Mouse (Mus musculus): ENCODE measurements at regions not wholly inside any gene's neighbourhood (a gene's known extent, or its start where the extent isn't known, plus 50 kb on each side); places are given as distances from the start of the nearest gene placed in this dataset.

- H3K36me3 ChIP-seq (replicated peaks; ENCODE audit: low read length) = no peaks in the 10 kb centered on the region
- peaks cover 8% of the 10 kb centered on the region; the same call in 1 of the 2 replicates for H3K9me3 ChIP-seq
- TF ChIP-seq GATA1 (IDR thresholded peaks at IDR 0.05; ENCODE audit: borderline replicate concordance, low read length) (no peak), FLI1 (IDR thresholded peaks at IDR 0.05; ENCODE audit: low read length) (no peak)
- no peaks in the 10 kb centered on the region for H3K27me3 ChIP-seq (replicated peaks)
- H3K4me1 ChIP-seq = no peaks in the 10 kb centered on the region
- H3K4me3 ChIP-seq (replicated peaks) = no peak overlapping the region
Observed at GRCm38 (mm10) chr4:127517539-127517938, 159.6 kb upstream of the Gjb5 start.

GRCm38 (mm10) chr4:127509936-127510335, 152.0 kb upstream of the Gjb5 start:
- no peaks in the 10 kb centered on the region for H3K4me1 ChIP-seq
- peak overlapping the region; percentile 33 for H3K4me3 ChIP-seq (replicated peaks)
- no peak for TF ChIP-seq FLI1 (IDR thresholded peaks at IDR 0.05; ENCODE audit: low read length)
- no peak for TF ChIP-seq GATA1 (IDR thresholded peaks at IDR 0.05; ENCODE audit: borderline replicate concordance, low read length)
- H3K36me3 ChIP-seq (replicated peaks; ENCODE audit: low read length) = no peaks in the 10 kb centered on the region
- H3K27me3 ChIP-seq (replicated peaks) = no peaks in the 10 kb centered on the region
- peaks cover 5% of the 10 kb centered on the region for H3K9me3 ChIP-seq

- no peaks in the 10 kb centered on the region for H3K36me3 ChIP-seq (replicated peaks; ENCODE audit: low read length)
- H3K9me3 ChIP-seq = peaks cover 38% of the 10 kb centered on the region
- no peaks in the 10 kb centered on the region for H3K4me1 ChIP-seq
- H3K27me3 ChIP-seq (replicated peaks) = no peaks in the 10 kb centered on the region
- TF ChIP-seq FLI1 (IDR thresholded peaks at IDR 0.05; ENCODE audit: low read length) (no peak), GATA1 (IDR thresholded peaks at IDR 0.05; ENCODE audit: borderline replicate concordance, low read length) (no peak)
- H3K4me3 ChIP-seq (replicated peaks) = no peak overlapping the region
Observed at GRCm38 (mm10) chr4:127502621-127503020, 144.6 kb upstream of the Gjb5 start.

- peaks cover 42% of the 10 kb centered on the region for H3K9me3 ChIP-seq
- TF ChIP-seq FLI1 (IDR thresholded peaks at IDR 0.05; ENCODE audit: low read length) (no peak), GATA1 (IDR thresholded peaks at IDR 0.05; ENCODE audit: borderline replicate concordance, low read length) (no peak)
- H3K27me3 ChIP-seq (replicated peaks) = no peaks in the 10 kb centered on the region
- H3K36me3 ChIP-seq (replicated peaks; ENCODE audit: low read length) = no peaks in the 10 kb centered on the region
- H3K4me3 ChIP-seq (replicated peaks) = no peak overlapping the region
- H3K4me1 ChIP-seq = no peaks in the 10 kb centered on the region
Observed at GRCm38 (mm10) chr4:127501881-127502280, 143.9 kb upstream of the Gjb5 start.

- Histone ChIP-seq H3K4me3 (replicated peaks) (no peak overlapping the region), H3K9me3 (peaks cover 31% of the 10 kb centered on the region), H3K36me3 (replicated peaks; ENCODE audit: low read length) (no peaks in the 10 kb centered on the region), H3K27me3 (replicated peaks) (no peaks in the 10 kb centered on the region), H3K4me1 (no peaks in the 10 kb centered on the region)
- no peak for TF ChIP-seq FLI1 (IDR thresholded peaks at IDR 0.05; ENCODE audit: low read length)
- TF ChIP-seq GATA1 (IDR thresholded peaks at IDR 0.05; ENCODE audit: borderline replicate concordance, low read length) = no peak
Observed at GRCm38 (mm10) chr4:127487016-127487780, 129.2 kb upstream of the Gjb5 start.

- H3K9me3 ChIP-seq = peaks cover 44% of the 10 kb centered on the region
- no peaks in the 10 kb centered on the region for H3K36me3 ChIP-seq (replicated peaks; ENCODE audit: low read length)
Observed at GRCm38 (mm10) chr4:127485238-127485637, 127.3 kb upstream of the Gjb5 start.

GRCm38 (mm10) chr4:127482461-127482860, 124.5 kb upstream of the Gjb5 start:
- H3K36me3 ChIP-seq (replicated peaks; ENCODE audit: low read length) = no peaks in the 10 kb centered on the region
- no peak overlapping the region for H3K4me3 ChIP-seq (replicated peaks)
- no peaks in the 10 kb centered on the region for H3K27me3 ChIP-seq (replicated peaks)
- H3K4me1 ChIP-seq = no peaks in the 10 kb centered on the region
- H3K9me3 ChIP-seq = peaks cover 38% of the 10 kb centered on the region
- TF ChIP-seq GATA1 (IDR thresholded peaks at IDR 0.05; ENCODE audit: borderline replicate concordance, low read length) = no peak
- no peak for TF ChIP-seq FLI1 (IDR thresholded peaks at IDR 0.05; ENCODE audit: low read length)

More at GRCm38 (mm10) chr4:127485238-127485637, 127.3 kb upstream of the Gjb5 start:
- H3K4me3 ChIP-seq (replicated peaks) = no peak overlapping the region
- TF ChIP-seq FLI1 (IDR thresholded peaks at IDR 0.05; ENCODE audit: low read length) (no peak), GATA1 (IDR thresholded peaks at IDR 0.05; ENCODE audit: borderline replicate concordance, low read length) (no peak)
- no peaks in the 10 kb centered on the region for H3K4me1 ChIP-seq
- no peaks in the 10 kb centered on the region for H3K27me3 ChIP-seq (replicated peaks)

GRCm38 (mm10) chr4:127480339-127480738, 122.4 kb upstream of the Gjb5 start:
- Histone ChIP-seq H3K4me1 (no peaks in the 10 kb centered on the region), H3K9me3 (peaks cover 26% of the 10 kb centered on the region), H3K27me3 (replicated peaks) (no peaks in the 10 kb centered on the region), H3K36me3 (replicated peaks; ENCODE audit: low read length) (no peaks in the 10 kb centered on the region), H3K4me3 (replicated peaks) (no peak overlapping the region)
- TF ChIP-seq FLI1 (IDR thresholded peaks at IDR 0.05; ENCODE audit: low read length) (no peak), GATA1 (IDR thresholded peaks at IDR 0.05; ENCODE audit: borderline replicate concordance, low read length) (no peak)

GRCm38 (mm10) chr4:127469877-127470276, 111.9 kb upstream of the Gjb5 start:
- H3K27me3 ChIP-seq (replicated peaks) = no peaks in the 10 kb centered on the region
- TF ChIP-seq FLI1 (IDR thresholded peaks at IDR 0.05; ENCODE audit: low read length) (no peak), GATA1 (IDR thresholded peaks at IDR 0.05; ENCODE audit: borderline replicate concordance, low read length) (no peak)

GRCm38 (mm10) chr4:127454511-127455119, 96.6 kb upstream of the Gjb5 start:
- Histone ChIP-seq H3K4me3 (replicated peaks) (peak overlapping the region; percentile 76), H3K4me1 (no peaks in the 10 kb centered on the region), H3K27me3 (replicated peaks) (no peaks in the 10 kb centered on the region), H3K9me3 (peaks cover 46% of the 10 kb centered on the region), H3K36me3 (replicated peaks; ENCODE audit: low read length) (no peaks in the 10 kb centered on the region)
- TF ChIP-seq GATA1 (IDR thresholded peaks at IDR 0.05; ENCODE audit: borderline replicate concordance, low read length) = no peak

More at GRCm38 (mm10) chr4:127469877-127470276, 111.9 kb upstream of the Gjb5 start:
- H3K36me3 ChIP-seq (replicated peaks; ENCODE audit: low read length) = no peaks in the 10 kb centered on the region
- H3K4me1 ChIP-seq = no peaks in the 10 kb centered on the region
- peaks cover 19% of the 10 kb centered on the region for H3K9me3 ChIP-seq
- no peak overlapping the region for H3K4me3 ChIP-seq (replicated peaks)
